In the genomic region with DNA sequence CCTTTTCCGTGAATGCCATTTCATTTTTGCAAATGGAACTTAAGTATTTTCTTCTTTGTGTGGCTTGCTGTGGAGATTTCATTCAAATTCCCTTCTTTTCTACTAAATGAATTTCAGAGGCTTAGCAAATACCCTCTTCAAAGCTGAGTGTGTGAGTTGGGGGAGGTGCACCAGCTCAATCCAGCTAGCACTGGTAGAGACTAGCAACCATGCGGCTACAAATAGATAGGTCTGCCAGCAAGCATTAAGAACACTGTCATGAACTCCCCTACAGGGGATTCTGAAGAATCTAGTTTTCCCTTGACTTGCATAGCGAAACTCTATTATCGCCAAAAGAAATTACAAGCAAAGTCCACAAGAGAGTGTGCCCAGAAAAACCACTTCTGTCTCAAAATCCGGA, we compare ENCODE assay signal across 17 mouse cellular contexts.
DNase-seq lines count a peak whose midpoint lies in the region; ATAC-seq and TF ChIP-seq lines count a peak whose summit lies in the region.
"Had no signal": no experiment of that assay in that cellular context is flagged by ENCODE, and none has a peak within 500 bp of the region (broad histone marks: within the 10 kb centered on the region; RNA-seq: fewer than 3 reads in every experiment).

No protein-coding gene starts in this region.

- intact Hi-C loops in left cerebral cortex, adult 2 months (cut with DNase I), result no loop called here

- no peaks in the 10 kb centered on the region for H3K36me3 ChIP-seq in hindbrain, embryonic 11.5 days (ENCODE audit: control insufficient read depth, insufficient read depth, low read length)
- H3K36me3 ChIP-seq in hindbrain, embryonic 10.5 days, result no peaks in the 10 kb centered on the region
- H3K36me3 ChIP-seq in hindbrain, embryonic 16.5 days (ENCODE audit: control insufficient read depth, insufficient read depth, low read length), result no peaks in the 10 kb centered on the region
- no peaks in the 10 kb centered on the region for H3K36me3 ChIP-seq in midbrain, postnatal 0 days (ENCODE audit: insufficient read depth, low read length)
- H3K36me3 ChIP-seq: embryonic facial prominence, embryonic 12.5 days; limb, embryonic 15.5 days had no signal

- H3K4me1 ChIP-seq in hindbrain, embryonic 11.5 days (replicated peaks; ENCODE audit: control insufficient read depth, insufficient read depth, low read length), result no peaks in the 10 kb centered on the region
- H3K4me1 ChIP-seq in hindbrain, embryonic 10.5 days (replicated peaks), result no peaks in the 10 kb centered on the region
- no peaks in the 10 kb centered on the region for H3K4me1 ChIP-seq in hindbrain, embryonic 16.5 days (ENCODE audit: control insufficient read depth, insufficient read depth, low read depth, low read length)
- no peaks in the 10 kb centered on the region for H3K4me1 ChIP-seq in midbrain, postnatal 0 days (ENCODE audit: insufficient read depth, low read length)
- H3K4me1 ChIP-seq: embryonic facial prominence, embryonic 12.5 days; limb, embryonic 15.5 days had no signal

- H3K9me3 ChIP-seq in hindbrain, embryonic 11.5 days (ENCODE audit: control insufficient read depth, low read length), result no peaks in the 10 kb centered on the region
- no peaks in the 10 kb centered on the region for H3K9me3 ChIP-seq in hindbrain, embryonic 10.5 days
- H3K9me3 ChIP-seq in hindbrain, embryonic 16.5 days (ENCODE audit: control insufficient read depth, low read length), result no peaks in the 10 kb centered on the region
- H3K9me3 ChIP-seq in midbrain, postnatal 0 days (ENCODE audit: low read length), result no peaks in the 10 kb centered on the region
- H3K9me3 ChIP-seq: embryonic facial prominence, embryonic 12.5 days; limb, embryonic 15.5 days had no signal

- peak; percentile 9 for DNase-seq in hindbrain, embryonic 11.5 days (ENCODE audit: low spot score)
- DNase-seq in hindbrain, embryonic 10.5 days (ENCODE audit: low spot score), result no peak
- DNase-seq in embryo, embryonic 9.5 days (ENCODE audit: extremely low spot score), result peak; percentile 4
- peak; percentile 56 for DNase-seq in midbrain, postnatal 0 days (ENCODE audit: low spot score)
- no peak for DNase-seq in yolk sac, embryonic 10.5 days (ENCODE audit: low spot score)
- no peak for DNase-seq in left cerebral cortex, adult 2 months (ENCODE audit: extremely low spot score in 1 of 2, low spot score in 2 of 2)
- DNase-seq in ovary, postnatal 36 days (ENCODE audit: low spot score), result no peak
- DNase-seq: adrenal gland, adult 2 months; B cell, adult 2 months; cerebellum, adult 9-11 months; gastrocnemius, postnatal 14 days; liver, postnatal 0 days; right cerebral cortex, postnatal 25 days had no signal

- no peak overlapping the region for H3K4me3 ChIP-seq in hindbrain, embryonic 11.5 days (ENCODE audit: low read depth, low read length)
- no peak overlapping the region for H3K4me3 ChIP-seq in hindbrain, embryonic 10.5 days
- no peak overlapping the region for H3K4me3 ChIP-seq in hindbrain, embryonic 16.5 days (ENCODE audit: low read length)
- H3K4me3 ChIP-seq in midbrain, postnatal 0 days (ENCODE audit: low read depth, low read length), result no peak overlapping the region
- no peak overlapping the region for H3K4me3 ChIP-seq in left cerebral cortex, adult 2 months
- H3K4me3 ChIP-seq: embryonic facial prominence, embryonic 12.5 days; limb, embryonic 15.5 days; myocyte had no signal

- ATAC-seq in hindbrain, embryonic 11.5 days (ENCODE audit: low FRiP score), result peak; percentile 51; the same call in 1 of the 2 replicates
- peak; percentile 87 for ATAC-seq in hindbrain, embryonic 16.5 days
- peak; percentile 72; the same call in 1 of the 2 replicates for ATAC-seq in midbrain, postnatal 0 days (ENCODE audit: low FRiP score)
- ATAC-seq: liver, postnatal 0 days had no signal

- no peak overlapping the region for H3K9ac ChIP-seq in hindbrain, embryonic 11.5 days (ENCODE audit: low read depth, low read length)
- H3K9ac ChIP-seq in hindbrain, embryonic 16.5 days (ENCODE audit: low read depth, low read length), result no peak overlapping the region
- H3K9ac ChIP-seq in midbrain, postnatal 0 days (replicated peaks; ENCODE audit: low read length, poor library complexity, severe bottlenecking), result no peak overlapping the region
- H3K9ac ChIP-seq: embryonic facial prominence, embryonic 12.5 days; limb, embryonic 15.5 days; liver, postnatal 0 days had no signal

- H3K4me2 ChIP-seq in hindbrain, embryonic 11.5 days (replicated peaks; ENCODE audit: low read depth, low read length), result no peak overlapping the region
- H3K4me2 ChIP-seq in hindbrain, embryonic 16.5 days (ENCODE audit: low read length), result no peak overlapping the region
- H3K4me2 ChIP-seq in midbrain, postnatal 0 days (ENCODE audit: low read depth, low read length, poor library complexity, severe bottlenecking), result no peak overlapping the region
- H3K4me2 ChIP-seq: embryonic facial prominence, embryonic 12.5 days; limb, embryonic 15.5 days had no signal

- no peak; the same call in 1 of the 2 replicates for TF ChIP-seq CTCF in midbrain, postnatal 0 days (IDR thresholded peaks at IDR 0.05)
- no peak for TF ChIP-seq CTCF in left cerebral cortex, adult 2 months (IDR thresholded peaks at IDR 0.05)

- H3K27ac ChIP-seq in hindbrain, embryonic 11.5 days (ENCODE audit: low read depth, low read length), result no peak overlapping the region
- no peak overlapping the region for H3K27ac ChIP-seq in hindbrain, embryonic 10.5 days
- no peak overlapping the region for H3K27ac ChIP-seq in hindbrain, embryonic 16.5 days (ENCODE audit: low read depth, low read length)
- peak overlapping the region; percentile 21; the same call in 1 of the 2 replicates for H3K27ac ChIP-seq in midbrain, postnatal 0 days (ENCODE audit: low read depth, low read length)
- no peak overlapping the region for H3K27ac ChIP-seq in left cerebral cortex, adult 2 months
- H3K27ac ChIP-seq: embryonic facial prominence, embryonic 12.5 days; limb, embryonic 15.5 days had no signal

- WGBS in hindbrain, embryonic 11.5 days, result 51% methylated on average over 5 of the region's 5 CpGs
- 59% methylated on average over 5 of the region's 5 CpGs for whole genome bisulfite sequencing in hindbrain, embryonic 10.5 days
- WGBS in hindbrain, embryonic 16.5 days, result 44% methylated on average over 5 of the region's 5 CpGs
- WGBS in midbrain, postnatal 0 days, result 24% methylated on average over 5 of the region's 5 CpGs

- no peaks in the 10 kb centered on the region for H3K27me3 ChIP-seq in hindbrain, embryonic 11.5 days (ENCODE audit: control insufficient read depth, insufficient read depth, low read length)
- no peaks in the 10 kb centered on the region for H3K27me3 ChIP-seq in hindbrain, embryonic 10.5 days (ENCODE audit: insufficient read depth, poor library complexity, severe bottlenecking)
- no peaks in the 10 kb centered on the region for H3K27me3 ChIP-seq in hindbrain, embryonic 16.5 days (replicated peaks; ENCODE audit: control insufficient read depth, insufficient read depth, low read length)
- no peaks in the 10 kb centered on the region for H3K27me3 ChIP-seq in midbrain, postnatal 0 days (ENCODE audit: insufficient read depth, low read length)
- H3K27me3 ChIP-seq: embryonic facial prominence, embryonic 12.5 days; limb, embryonic 15.5 days had no signal

Comparison
In these comparisons a context has a peak if more than half of its experiments do, and no peak if none do; other contexts are left out.
1. DNase-seq: peak in hindbrain, embryonic 11.5 days (single experiment), embryo, embryonic 9.5 days (single experiment) and midbrain, postnatal 0 days (single experiment); none in hindbrain, embryonic 10.5 days (single experiment), yolk sac, embryonic 10.5 days (single experiment), left cerebral cortex, adult 2 months (0 of 2) and ovary, postnatal 36 days (single experiment).
2. Peak in every context shown above with its lines, with median percentiles within 50 percentile points of each other: ATAC-seq.